Mouse (Mus musculus): Measurements from ENCODE around the gene Snx32.
A peak's percentile ranks its signal among the peaks of the same experiment; 100 is the strongest.

Gene Snx32

DNA sequence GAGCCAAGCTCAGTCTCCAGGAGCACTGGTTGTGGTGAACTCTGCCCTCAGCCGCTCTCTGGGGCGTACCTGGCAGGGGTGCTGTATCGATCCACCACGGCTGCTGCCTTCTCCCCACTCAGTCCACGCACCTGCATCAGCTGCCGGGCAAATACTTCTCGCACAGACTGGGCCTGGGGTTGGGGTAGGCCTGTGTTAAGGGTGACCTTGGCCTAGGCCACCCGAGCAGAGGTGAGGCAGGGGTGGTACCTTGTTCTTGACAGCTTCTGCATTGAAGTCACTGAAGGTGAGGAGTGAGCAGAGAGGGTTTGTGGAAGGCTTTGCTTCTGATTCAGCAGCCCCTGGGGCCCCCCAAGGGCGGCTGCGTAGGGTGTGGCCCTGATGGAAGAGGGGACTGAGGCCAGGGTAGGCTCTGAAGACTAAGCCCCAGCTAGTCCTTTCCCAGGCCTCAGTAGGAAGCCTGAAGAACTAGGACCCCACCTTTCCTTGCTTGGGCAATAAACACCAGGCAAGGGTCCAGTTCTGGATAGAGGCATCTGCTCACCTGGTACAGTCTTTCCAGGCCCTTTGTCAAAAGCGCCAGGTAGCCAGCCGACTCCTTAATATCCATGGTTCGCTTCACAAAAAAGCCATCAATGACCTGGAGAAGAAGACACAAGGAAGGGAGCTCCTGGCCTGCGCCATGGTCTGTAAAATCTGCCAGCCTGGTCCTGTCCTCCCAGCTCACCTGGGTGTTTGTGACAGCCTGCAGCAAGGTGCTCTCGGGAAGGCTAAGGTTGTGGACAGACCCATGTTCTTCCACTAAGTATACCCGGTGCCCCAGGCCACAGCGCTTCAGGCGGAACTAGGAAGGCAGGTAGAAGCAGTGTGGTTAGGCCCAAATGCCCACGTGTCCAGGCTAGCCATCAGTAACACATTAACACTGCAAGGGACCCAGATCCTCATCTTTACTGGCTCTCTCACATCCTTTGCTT lies 26.7 kb downstream of the Snx32 start:
- no peak for DNase-seq (ENCODE audit: low read depth in 2 of 2, low spot score in 2 of 2)

DNA sequence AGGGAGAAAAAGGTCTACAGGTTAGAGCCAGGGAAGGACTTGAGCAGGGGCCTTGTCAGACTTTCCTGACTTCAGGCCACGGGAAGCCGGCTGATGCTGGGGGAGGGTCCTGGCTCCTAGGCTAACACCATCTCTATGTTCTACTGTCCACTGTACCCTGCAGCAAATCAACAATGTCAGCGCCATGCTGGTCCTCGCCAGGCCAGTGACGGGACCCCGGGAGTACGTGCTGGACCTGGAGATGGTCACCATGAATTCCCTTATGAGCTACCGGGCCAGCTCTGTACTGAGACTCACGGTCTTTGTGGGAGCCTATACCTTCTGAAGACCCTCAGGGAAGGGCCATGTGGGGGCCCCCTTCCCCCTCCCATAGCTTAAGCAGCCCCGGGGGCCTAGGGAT lies 28.9 kb downstream of the Snx32 start:
- DNase-seq (ENCODE audit: low read depth in 2 of 2, low spot score in 2 of 2): no peak

DNA sequence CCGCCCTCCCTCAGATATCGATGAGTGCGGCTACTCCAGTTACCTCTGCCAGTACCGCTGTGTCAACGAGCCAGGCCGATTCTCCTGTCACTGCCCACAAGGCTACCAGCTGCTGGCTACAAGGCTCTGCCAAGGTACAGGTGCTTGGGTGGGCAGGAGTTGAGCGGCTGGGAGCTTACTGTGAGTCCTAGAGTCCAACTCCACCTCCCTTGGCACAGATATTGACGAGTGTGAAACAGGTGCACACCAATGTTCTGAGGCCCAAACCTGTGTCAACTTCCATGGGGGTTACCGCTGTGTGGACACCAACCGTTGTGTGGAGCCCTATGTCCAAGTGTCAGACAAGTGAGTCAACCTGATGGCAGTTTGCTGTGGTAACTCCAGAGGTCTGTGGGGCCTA lies 30.3 kb downstream of the Snx32 start:
- no peak for DNase-seq (ENCODE audit: low read depth in 2 of 2, low spot score in 2 of 2)

DNA sequence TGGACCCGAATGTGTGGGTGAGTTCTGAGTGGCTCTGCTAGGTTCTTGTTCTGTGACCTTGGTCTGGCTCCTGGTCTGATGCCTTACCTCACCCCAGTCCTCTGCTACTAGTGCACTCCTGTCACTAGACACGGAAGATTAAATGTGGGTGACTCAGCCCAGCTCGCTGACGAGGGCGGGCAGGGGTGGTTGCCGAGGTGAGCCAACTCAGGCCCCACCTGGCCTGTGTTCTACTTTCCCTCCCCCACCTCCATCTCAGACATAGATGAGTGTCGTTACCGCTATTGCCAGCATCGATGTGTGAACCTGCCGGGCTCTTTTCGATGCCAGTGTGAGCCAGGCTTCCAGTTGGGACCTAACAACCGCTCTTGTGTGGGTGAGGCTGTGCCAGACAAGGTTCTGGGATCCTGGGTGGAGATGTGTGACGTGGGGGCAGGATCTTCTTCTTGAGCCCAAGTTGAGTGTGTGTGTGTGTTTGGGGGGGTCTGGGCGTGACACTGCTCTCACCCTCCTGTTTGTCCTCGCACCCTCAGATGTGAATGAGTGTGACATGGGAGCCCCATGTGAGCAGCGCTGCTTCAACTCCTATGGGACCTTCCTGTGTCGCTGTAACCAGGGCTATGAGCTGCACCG lies 32.6 kb downstream of the Snx32 start:
- DNase-seq (ENCODE audit: low read depth in 2 of 2, low spot score in 2 of 2): no peak

DNA sequence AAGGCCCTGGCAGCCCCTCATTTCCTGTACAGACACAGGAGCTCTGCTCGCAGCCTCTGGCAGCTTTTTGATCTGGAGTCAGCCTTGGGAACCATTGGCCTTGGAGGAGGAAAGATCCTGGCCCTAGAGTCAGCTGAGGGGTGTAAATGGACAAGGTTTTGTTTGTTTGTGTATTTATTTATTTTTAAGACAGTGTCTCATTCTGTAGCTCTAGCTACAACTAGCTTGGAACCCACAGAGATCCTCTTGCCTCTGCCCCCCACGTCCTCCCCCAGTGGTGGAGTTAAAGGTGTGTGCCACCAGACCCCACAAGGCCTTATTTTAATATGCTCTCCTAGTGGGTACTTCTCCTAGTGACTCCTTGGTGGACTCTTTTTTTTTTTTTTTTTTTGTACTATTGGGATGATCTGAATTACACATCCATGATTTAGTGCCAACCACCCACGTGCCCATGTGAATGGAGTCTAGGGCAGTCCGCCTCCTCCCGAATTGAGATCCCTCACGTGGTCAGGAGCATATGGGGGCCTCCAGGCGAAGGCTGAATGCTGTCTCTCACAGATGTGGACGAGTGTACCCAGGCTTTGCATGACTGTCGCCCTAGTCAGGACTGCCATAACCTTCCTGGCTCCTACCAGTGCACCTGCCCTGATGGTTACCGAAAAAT lies 33.2 kb downstream of the Snx32 start:
- no peak for DNase-seq (ENCODE audit: low read depth in 2 of 2, low spot score in 2 of 2)

DNA sequence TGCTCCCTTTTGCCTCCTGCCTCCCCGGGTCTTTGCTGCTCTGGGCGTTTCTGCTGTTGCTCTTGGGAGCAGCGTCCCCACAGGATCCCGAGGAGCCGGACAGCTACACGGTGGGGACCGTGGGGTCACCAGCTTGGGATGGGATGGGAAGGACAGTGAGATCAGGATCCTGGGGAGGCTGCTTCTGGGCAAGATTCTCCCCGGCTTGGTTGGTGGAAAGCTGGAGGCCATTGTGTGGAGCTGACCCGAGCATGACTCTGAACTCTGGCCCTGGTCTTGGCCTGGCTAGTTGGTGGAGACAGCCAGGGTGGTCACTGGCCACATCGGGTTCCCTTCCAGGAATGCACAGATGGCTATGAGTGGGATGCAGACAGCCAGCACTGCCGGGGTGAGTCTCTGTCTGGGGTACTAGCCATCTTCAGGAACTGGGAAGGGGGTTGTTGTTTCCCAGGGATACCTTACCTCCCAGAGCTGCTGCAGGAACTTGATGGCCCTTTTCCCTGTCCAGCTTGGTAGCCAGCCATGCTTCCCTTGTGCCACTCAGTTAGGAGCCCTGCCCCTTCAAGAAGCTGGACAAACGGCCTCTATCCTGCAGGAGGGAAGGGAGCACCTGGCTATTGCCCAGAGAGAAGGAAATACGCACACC lies 35.1 kb downstream of the Snx32 start:
- no peak for DNase-seq (ENCODE audit: low read depth in 2 of 2, low spot score in 2 of 2)

DNA sequence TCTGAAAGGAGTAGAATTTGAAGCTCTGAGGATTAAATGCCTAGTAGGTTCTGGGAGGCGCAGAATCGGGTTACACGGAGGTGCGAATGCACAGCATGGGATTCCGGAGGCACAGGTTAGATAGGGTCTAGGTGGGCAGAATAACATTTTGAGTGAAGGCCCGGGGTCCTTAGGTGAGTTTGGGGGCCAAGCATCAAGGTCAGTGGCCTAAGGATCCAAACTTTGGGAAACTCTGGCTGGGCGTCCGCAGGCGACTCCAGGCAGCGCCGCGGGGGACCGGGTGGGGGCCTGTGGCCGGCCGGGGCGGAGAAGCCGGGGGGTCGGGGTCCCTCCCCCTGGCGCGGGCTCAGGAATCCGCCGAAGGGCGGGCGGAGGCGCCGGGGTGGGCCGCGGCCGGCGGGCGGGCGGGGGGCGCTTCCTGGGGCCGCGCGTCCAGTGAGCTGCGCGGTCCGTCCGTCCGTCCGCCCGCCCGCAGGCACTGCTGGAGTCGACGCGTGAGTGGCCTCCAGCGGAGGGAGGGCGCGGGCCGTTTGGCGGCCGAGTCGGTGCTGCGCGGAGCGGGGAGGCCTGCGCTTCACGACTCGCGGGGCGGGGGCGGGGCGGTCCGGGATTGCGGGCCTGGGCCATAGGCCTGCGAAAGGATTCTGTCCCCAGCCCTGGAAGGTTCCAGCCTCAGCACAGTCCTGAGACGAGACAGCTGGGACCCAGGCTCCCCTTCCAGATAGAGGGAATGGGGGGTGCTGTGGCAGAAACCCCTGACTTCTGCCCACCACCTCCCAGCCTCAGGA lies 35.9 kb downstream of the Snx32 start:
- DNase-seq (ENCODE audit: low read depth in 2 of 2, low spot score in 2 of 2): no peak

DNA sequence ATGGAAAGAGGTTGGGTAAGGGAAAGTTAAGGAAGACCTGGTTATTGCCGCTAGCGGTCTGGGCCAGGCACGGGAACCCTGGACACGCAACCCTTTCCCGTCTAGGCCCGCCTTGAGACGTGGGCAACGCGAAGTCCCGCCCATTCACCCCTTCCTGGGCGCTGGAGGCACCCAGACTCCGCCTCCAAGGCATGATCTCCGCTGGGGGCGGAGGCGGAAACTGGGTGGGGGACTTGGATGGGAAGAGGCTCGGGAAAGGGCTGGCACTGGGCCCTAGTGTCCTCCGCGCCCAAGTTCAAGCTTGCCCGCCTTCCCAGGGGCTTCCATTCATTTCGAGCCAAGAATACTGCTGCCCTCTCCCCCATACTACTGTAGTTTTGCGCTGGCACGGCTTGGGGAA lies 36.6 kb downstream of the Snx32 start, which contains the start of gene Efemp2:
Gene Efemp2 (plus strand): TSS at position 235 of the 400 bp plus-strand sequence.
- peak in 1 of 2 experiments; percentile 20 for DNase-seq (ENCODE audit: low read depth in 2 of 2, low spot score in 2 of 2)

DNA sequence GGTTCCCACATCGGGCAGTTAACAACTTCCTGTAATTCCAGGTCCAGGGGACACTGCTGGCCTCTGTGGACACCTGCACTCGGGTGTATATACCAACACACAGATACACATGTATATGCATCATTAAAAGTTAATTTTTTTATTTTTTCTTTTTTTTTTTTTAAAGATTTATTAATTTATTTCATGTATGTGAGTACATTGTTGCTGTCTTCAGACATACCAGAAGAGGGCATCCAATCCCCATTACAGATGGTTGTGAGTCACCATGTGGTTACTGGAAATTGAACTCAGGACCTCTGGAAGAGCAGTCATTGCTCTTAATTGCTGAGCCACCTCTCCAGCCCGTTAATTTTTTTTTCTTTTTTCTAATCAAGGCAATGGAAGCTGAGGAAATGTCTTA lies 37.5 kb downstream of the Snx32 start:
- DNase-seq (ENCODE audit: low read depth in 2 of 2, low spot score in 2 of 2): no peak

DNA sequence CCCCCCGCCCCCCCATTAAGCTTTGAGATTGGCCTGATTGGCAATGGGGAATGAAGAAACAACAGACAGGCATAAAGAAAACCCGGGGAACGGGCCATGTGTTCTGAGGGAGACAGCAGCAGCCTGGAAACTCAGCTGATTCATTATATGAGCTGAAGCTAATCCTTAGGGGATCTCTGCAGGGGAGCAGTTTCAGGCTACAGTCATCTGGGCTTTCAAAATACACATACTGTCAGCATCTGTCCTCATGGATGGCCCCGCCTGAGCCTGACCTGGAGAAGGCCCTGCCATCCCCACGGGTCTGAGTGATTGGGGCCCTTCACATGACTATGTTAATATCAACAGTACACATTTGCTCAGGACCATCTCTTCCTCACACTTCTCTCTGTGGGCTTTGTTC lies 38.5 kb downstream of the Snx32 start:
- DNase-seq (ENCODE audit: low read depth in 2 of 2, low spot score in 2 of 2): no peak

DNA sequence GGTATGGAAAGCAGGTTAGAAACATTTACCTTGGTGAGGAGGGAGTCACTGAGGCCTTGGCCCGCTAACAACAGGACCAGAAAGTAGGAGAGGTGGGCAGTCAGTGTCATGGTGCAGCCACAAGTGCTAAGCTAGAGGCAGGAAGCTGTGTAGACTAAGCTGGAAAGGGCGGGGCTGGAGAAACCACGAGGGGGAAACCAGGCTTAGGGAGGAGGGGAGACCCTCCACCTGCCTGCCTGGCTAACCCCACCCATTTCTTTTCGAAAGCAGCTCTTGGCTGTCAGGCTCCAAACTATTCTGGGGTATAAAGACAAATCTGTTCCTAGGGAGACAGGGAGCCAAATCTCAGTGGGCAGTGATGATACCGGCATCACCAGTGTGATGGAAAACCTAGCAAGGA lies 42.0 kb downstream of the Snx32 start, which contains the start of gene Ctsw:
Gene Ctsw (minus strand): TSS at position 134 of the 400 bp plus-strand sequence.
- peak; percentile 49 to 63 for DNase-seq (ENCODE audit: low read depth in 2 of 2, low spot score in 2 of 2)

DNA sequence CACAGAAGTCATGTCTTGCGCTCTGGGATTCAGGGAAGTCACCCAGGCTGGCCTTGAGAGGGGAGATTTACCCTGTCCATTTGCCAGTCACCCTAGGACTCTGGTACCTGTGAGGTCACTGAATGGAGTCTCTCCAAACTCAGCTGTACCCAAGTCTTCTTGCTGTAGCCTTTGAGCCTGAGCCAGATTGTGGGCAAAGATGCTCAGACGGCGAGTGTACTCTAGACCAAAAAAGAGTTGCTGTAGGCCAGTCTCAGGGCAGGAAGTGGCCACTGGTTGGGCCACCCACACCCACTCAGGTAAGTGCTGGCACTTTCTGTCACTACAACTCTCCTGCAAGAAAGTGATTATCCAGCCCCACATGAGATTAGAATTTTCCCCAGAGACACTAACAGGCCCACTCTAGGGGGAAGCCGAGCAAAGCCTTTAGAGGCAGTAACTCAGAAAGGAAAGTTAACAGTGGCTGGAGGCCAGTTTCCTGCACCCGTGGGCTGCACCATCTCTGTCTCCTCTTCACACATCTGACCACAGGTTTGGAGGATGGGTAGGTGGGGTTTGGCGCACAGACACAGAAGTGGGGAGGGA lies 43.3 kb downstream of the Snx32 start:
- no peak for DNase-seq (ENCODE audit: low read depth in 2 of 2, low spot score in 2 of 2)

DNA sequence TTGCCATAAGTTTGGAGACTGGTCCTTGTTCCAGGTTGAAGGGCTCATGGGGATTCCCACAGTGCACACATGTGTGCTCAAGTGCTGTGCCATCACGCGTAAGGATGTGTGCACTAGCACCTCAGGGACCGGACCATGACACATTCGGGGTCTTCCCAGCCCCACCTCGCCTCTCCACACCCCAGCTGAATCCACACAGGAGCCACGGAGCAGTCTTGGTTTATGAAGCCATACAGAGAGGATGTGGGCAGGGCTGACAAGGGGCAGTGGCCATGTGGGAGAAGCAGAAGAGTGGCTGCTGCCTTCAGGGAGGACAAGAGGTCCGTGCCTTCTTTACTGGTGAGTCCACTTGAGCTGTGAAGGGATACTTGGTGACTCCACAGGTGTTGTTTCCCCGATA lies 45.3 kb downstream of the Snx32 start:
- DNase-seq (ENCODE audit: low read depth in 2 of 2, low spot score in 2 of 2): no peak

DNA sequence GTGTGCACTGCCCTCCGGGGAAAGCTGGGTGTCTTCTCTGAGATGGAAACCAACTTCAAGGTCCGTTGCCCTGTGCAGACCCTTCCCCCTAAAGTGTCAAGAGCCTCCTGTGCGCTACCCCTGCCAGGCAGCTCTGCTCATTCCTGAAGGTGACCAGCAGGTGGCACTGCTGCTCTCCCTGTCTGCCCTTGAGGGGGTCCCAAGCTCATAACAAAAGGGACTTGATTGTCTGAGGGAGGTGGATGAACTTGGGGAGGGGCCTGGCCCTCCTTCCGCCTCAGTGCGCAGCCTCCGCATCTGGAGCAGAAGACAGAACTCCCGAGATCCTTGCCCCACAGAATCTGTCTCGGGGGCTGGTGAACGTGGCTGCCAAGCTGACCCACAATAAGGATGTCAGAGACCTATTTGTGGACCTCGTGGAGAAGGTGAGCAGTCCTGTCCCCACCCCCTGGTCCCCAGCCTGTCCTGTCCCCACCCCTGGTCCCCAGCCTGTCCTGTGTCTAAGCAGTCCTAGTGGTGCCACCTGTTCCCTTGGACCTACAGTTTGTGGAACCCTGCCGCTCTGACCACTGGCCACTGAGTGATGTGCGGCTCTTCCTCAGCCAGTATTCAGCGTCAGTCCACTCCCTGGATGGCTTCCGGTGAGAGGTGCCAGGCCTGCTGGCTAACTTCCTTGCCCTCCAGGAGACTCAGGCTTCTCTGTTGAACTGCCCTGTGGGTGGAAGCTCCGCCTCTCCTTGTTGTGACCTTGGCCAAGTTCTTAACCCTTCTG lies 46.4 kb downstream of the Snx32 start:
- peak; percentile 49 to 65 for DNase-seq (ENCODE audit: low read depth in 2 of 2, low spot score in 2 of 2)

DNA sequence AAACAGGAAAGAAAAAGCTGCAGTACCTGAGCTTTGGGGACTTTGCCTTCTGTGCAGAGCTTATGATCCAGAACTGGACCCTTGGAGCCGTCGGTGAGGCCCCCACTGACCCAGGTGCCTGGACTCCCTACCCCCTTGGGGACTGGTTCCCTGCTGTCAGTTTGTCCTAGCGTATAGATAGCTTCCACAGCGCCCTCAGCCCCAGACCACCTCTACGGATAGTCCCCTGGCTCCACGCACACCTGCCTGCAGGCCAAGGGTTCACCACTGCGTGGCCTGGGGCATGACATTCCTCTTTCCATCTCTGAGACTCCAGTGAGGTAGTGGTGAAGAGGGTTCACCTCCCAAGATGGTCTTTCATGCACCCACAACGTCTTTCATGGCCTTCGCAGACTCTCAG lies 47.1 kb downstream of the Snx32 start:
- no peak for DNase-seq (ENCODE audit: low read depth in 2 of 2, low spot score in 2 of 2)

DNA sequence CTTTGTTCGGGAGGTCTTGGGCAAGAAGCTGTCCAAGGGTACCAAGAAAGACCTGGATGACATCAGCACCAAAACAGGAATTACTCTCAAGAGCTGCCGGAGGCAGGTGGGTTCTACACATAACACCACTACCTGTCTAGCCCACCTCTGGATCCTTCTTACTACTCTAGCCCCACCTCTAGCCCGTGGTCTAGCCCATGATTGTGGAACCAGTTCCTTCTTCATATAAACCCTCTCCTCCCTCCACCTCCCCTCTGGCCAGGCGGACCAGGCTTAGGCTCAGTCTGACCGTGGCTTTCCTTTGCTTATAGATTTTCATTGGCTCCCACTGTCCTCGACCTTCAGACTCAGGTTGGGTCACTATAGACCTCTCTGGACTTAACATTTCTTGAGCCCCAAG lies 48.9 kb downstream of the Snx32 start:
- DNase-seq (ENCODE audit: low read depth in 2 of 2, low spot score in 2 of 2): no peak

DNA sequence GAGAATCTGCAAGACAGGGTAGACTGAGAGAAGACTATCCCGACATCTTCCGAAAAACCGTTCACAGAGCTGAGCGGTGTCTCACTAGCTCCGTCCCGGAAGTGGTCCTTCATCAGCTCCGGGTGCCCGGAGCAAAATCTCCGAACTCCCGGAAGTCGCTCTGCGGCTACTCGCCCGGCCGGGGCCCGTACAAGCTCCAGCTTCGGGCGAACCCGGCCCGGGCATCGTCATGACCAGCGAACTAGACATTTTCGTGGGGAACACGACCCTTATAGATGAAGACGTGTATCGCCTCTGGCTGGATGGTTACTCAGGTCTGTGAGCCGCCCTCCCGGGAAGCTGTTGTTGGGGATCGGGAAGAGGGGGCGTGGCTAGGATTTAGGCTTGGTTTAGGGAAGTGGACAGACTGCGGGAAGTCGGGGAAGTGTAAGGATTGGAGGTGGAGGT lies 49.9 kb downstream of the Snx32 start, which contains the start of gene Fibp:
Gene Fibp (plus strand): TSS at position 151 of the 447 bp plus-strand sequence.
- DNase-seq (ENCODE audit: low read depth in 2 of 2, low spot score in 2 of 2): peak; percentile 75 to 84

DNA sequence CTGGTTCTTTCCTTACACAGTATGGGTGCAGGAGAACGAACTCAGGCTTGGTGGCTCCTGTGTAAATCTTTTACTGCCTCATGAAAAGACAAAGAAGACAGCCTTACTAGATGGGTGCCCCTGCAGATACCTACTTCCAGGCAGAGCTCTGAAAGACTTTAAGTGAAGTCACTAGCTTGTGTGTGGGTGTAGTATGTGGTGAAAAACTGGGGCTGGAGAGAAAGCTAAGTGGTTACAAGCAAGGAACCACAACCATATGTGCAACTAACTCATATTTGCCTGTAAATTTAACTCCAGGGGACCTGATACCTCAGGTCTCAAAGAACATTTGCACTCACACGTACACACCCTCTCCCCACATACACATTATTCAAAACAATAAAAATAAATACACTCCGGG lies 50.4 kb downstream of the Snx32 start:
- DNase-seq (ENCODE audit: low read depth in 2 of 2, low spot score in 2 of 2): no peak

DNA sequence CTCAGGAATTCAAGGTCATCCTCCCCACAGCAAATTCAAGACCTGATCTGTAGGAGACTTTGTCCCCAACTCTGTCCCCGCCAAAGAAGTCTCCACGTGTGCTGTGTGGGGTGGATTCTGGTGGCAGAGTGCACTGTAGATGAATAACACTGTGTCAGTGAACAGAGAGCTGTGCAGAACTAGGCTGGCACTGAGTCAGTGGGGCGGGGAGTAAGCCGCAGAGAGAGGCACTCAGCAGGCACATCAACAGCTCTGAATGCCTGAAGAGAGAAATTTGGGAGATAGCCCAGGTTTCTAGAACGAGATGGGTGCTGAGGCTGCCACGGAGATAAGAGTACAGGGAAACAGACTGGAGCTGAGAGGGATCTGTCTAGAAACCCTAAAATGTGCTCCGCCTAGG lies 51.3 kb downstream of the Snx32 start:
- DNase-seq (ENCODE audit: low read depth in 2 of 2, low spot score in 2 of 2): no peak

Data from CD8-positive naive resting alpha-beta T cell, adult 2 months (primary cell).